Mouse (Mus musculus) c-Kit-negative CD71-positive TER-119-positive erythroid progenitor cells, embryonic 14.5 days (primary cell): ENCODE results near the gene Sept14.

Experiments
- DNase-seq: peaks from one replicate; pipeline ENCODE4 v3.0.0-alpha.2; 2013; ENCODE audit warnings: low read depth, low spot score

Gene Sept14

DNA sequence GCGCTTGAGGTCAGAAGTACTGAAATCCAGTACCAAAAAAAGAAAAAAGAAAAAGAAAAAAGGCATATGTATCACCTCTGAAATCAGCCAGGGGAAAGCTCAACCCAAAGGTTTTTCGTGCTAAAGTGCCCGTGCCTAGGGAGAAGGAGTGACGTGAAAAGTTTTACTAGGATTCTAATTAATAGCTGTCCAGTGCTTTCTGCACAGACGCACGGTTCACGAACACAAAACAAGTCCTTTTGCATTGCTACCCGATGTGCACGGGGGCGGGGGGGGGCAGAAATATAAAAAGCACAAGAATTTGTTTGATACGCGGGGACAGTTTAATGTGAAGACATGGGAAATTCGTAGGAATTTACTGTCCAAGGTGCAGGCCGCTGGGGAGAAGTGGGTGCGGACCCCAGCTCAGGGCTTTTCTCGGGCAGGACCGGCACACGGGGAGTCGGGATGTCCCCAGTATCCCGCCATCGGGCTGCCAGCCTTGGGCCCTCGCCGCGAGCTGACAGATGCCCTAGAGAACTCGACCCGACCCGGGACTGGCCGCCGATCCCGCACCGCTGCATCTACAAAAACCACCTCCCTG lies 38.8 kb downstream of the Sept14 start:
- no peak for DNase-seq

DNA sequence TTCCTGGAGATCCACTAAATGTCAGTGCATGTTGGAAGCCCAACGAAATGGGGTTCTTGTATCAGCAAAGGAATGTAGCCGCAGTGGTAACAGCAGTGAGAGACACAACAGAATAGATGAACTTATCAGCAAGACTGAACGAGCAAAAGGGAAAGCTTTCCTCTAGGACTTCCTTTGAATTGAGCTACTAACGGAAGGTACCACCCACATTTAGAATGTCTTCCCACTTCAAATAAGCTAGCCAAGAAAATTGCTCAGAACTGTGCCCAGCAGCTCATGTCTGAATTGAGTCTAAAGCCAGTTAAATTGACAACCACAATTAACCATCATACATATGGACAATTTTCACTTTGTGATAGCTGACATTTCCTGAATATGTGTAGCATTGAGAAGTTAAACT lies 40.5 kb downstream of the Sept14 start:
- no peak for DNase-seq

DNA sequence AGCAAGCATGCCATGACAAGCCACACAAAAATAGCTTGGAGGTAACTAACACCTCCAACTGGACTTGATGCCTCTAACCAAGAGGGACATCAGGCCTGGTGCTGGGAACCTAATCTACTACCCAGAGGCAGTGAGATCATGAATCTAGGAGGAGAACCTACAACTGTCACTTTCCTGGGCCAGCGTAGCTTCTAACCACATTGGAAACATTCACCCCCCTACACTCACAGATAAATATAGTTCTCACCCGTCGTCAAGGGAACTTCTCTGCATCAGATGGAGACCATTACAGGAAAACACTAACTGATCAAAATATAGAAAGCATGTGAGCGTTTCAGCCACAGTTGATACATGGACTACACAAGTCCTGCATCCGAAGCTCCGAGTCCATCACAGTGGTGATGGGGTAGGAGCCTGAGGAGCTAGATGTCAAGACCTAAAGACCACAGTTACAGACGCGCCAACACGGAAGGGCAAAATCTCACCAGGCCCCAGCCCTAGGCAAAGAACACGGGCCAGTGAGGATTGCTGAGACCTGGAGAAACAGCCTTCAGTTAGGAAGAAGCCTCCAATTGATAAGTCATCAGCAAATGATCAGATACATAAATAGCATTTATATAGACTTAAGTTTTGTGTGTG lies 41.9 kb downstream of the Sept14 start:
- no peak for DNase-seq

DNA sequence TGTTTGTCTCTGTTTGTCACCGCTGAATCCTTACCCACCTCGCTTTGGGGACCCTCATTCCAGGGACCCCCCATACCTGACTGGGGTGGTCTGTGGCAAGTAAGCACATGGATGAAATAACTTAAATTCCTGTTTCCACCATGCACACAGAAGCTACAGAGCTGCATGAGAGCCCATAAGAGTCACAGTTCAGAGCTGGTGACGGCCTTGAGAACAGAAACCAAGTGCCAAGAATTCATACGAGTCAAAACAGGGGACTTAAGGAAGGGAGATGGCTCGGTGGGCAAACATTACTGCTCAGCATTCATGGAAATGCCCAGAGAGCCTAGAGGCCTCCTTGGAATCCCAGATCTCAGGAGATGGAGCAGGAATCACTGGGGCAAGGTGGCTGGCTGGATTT lies 44.2 kb downstream of the Sept14 start:
- no peak for DNase-seq

DNA sequence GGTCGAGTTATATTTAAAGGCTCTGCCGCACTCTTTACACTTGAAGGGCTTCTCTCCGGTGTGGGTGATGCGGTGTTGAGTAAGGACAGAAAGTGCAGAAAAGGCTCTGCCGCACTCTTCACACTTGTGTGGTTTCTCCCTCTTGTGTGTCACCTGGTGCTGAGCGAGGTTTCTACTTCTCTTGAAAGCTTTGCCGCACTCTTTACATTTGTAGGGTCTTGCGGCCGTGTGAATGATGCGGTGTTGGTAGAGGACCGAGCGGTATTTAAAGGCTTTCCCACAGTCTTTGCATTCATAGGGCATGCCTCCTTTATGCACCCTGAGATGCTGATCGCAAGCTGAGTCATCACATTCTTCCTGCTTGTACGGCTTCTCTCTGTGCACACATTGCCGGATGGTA lies 50.4 kb downstream of the Sept14 start:
- DNase-seq, result no peak

DNA sequence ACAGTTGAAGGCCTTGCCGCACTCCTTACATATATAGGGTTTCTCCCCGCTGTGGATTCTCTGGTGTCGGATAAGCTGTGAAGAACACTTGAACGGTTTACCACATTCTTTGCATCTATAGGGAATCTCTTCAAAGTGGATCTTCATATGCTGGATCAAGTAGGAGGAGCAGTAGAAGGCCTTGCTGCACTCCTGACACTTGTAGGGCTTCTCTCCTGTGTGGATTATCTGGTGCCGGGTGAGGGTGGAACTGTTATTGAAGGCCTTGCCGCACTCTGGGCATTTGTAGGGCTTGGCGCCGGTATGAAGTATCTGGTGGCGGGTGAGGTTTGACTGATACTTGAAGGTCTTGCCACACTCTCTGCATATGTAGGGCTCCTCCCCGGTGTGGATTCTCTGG lies 51.3 kb downstream of the Sept14 start:
- no peak for DNase-seq

DNA sequence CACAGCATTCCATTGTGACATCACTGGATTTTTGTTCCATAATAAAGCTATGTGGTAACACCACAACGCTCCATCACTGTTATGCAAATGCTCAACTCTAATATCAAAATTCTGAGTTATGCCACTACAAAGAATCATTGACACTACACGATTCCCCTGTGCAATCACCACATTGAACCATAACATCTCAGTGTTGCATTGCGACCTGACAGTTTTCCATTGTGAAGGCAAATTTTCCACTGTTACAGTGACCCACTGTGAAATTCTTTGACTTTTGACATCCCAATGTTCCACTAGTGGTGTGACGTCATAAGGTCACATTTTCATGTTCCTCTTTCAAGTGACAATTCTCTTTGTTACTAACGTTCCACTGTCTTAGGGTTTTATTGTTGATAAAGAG lies 57.5 kb downstream of the Sept14 start:
- DNase-seq, result no peak
